Mouse (Mus musculus): ENCODE results near the gene Gtf3c2. TPM values are rescaled to one million over a fixed set of nuclear protein-coding genes. Genes with fewer than 3 reads are reported as not detected.

Gene Gtf3c2
- polyA plus RNA-seq, 1 experiment, result 94.6 TPM

- Histone ChIP-seq H3K4me3 (replicated peaks; ENCODE audit: insufficient read depth, low read depth, low read length) (no peak overlapping the region), H3K27ac (ENCODE audit: insufficient read depth, low read length) (no peak overlapping the region), H3K4me1 (ENCODE audit: control insufficient read depth, insufficient read depth, low read length) (peaks cover 3% of the 10 kb centered on the region; the same call in 1 of the 2 replicates), H3K27me3 (ENCODE audit: control insufficient read depth, insufficient read depth, low read length) (no peaks in the 10 kb centered on the region)
- no peak for DNase-seq
- WGBS, result 82% methylated on average over 10 of the region's 10 CpGs
- TF ChIP-seq CTCF (IDR thresholded peaks at IDR 0.05; ENCODE audit: borderline replicate concordance, insufficient read depth, low read depth, low read length), result no peak
- TF ChIP-seq POLR2A (IDR thresholded peaks at IDR 0.05; ENCODE audit: borderline replicate concordance, insufficient read depth, low read length), result no peak
Observed at GRCm38 (mm10) chr5:31196207-31196606, 16.3 kb upstream of the Gtf3c2 start.

- 89% methylated on average over 4 of the region's 4 CpGs for WGBS
- Histone ChIP-seq H3K4me3 (replicated peaks; ENCODE audit: insufficient read depth, low read depth, low read length) (no peak overlapping the region), H3K4me1 (ENCODE audit: control insufficient read depth, insufficient read depth, low read length) (peaks cover 4% of the 10 kb centered on the region; the same call in 1 of the 2 replicates), H3K27ac (ENCODE audit: insufficient read depth, low read length) (no peak overlapping the region), H3K27me3 (ENCODE audit: control insufficient read depth, insufficient read depth, low read length) (no peaks in the 10 kb centered on the region)
- TF ChIP-seq POLR2A (IDR thresholded peaks at IDR 0.05; ENCODE audit: borderline replicate concordance, insufficient read depth, low read length) (no peak), CTCF (IDR thresholded peaks at IDR 0.05; ENCODE audit: borderline replicate concordance, insufficient read depth, low read depth, low read length) (no peak)
- DNase-seq, result no peak
Observed at GRCm38 (mm10) chr5:31195671-31196070, 15.7 kb upstream of the Gtf3c2 start.

DNA sequence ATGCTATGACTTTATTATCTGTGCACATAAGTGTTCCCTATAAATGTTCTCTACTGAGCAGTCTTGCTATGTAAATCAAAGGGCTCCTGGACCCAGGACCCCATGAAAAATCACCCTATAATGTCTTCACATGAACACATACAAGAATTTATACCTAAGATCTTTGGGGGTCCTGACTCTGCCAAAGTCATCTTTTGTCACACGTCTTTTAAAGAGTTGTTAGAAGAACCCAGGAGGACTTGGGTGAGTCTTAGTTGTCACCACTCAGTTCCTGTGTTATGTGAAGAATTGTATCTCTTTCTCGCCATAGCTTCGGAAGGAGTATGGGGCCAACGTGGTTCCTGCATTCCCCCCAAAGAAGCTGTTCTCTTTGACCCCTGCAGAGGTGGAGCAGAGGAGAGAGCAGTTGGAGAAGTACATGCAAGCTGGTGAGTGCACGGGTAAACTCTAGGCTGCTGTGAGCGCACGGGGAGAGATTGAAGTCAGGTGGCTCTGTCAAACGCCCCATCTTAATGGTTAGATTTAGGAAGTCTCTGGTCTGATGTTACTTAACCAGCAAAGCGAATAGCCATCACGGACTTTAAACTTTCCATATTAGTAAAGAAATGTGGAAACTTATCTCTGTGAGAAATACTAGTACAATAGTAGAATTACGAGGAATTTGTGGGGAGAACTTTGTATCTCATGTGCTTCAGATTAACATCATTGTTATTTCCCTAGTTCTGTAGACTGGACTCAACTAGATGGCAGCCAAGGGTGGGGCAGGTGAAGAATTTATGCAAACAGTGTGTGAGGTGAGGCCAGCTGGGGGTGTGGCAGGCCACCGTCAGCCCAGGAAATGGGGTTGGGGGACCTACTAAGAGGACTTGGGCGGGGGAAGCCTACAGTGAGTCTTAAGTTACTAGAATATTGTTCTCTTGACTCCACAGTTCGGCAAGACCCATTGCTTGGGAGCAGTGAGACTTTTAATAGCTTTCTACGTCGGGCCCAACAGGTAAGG lies 14.8 kb upstream of the Gtf3c2 start:
- TF ChIP-seq POLR2A (IDR thresholded peaks at IDR 0.05; ENCODE audit: borderline replicate concordance, insufficient read depth, low read length) (no peak), CTCF (IDR thresholded peaks at IDR 0.05; ENCODE audit: borderline replicate concordance, insufficient read depth, low read depth, low read length) (no peak)
- DNase-seq, result no peak
- 89% methylated on average over 16 of the region's 16 CpGs for WGBS
- Histone ChIP-seq H3K27me3 (ENCODE audit: control insufficient read depth, insufficient read depth, low read length) (no peaks in the 10 kb centered on the region), H3K4me1 (ENCODE audit: control insufficient read depth, insufficient read depth, low read length) (peaks cover 4% of the 10 kb centered on the region; the same call in 1 of the 2 replicates), H3K4me3 (replicated peaks; ENCODE audit: insufficient read depth, low read depth, low read length) (no peak overlapping the region), H3K27ac (ENCODE audit: insufficient read depth, low read length) (no peak overlapping the region)

- H3K4me1 ChIP-seq (ENCODE audit: control insufficient read depth, insufficient read depth, low read length), result peaks cover 4% of the 10 kb centered on the region; the same call in 1 of the 2 replicates
- peak overlapping the region; percentile 90 for H3K4me3 ChIP-seq (replicated peaks; ENCODE audit: insufficient read depth, low read depth, low read length)
- no peaks in the 10 kb centered on the region for H3K27me3 ChIP-seq (ENCODE audit: control insufficient read depth, insufficient read depth, low read length)
- H3K27ac ChIP-seq (ENCODE audit: insufficient read depth, low read length), result peak overlapping the region; percentile 60
- no peak for DNase-seq
- TF ChIP-seq CTCF (IDR thresholded peaks at IDR 0.05; ENCODE audit: borderline replicate concordance, insufficient read depth, low read depth, low read length) (no peak), POLR2A (IDR thresholded peaks at IDR 0.05; ENCODE audit: borderline replicate concordance, insufficient read depth, low read length) (no peak)
- 11% methylated on average over 25 of the region's 25 CpGs for WGBS
Observed at GRCm38 (mm10) chr5:31193631-31194281, 13.8 kb upstream of the Gtf3c2 start.

GRCm38 (mm10) chr5:31192939-31193630 lies 13.1 kb upstream of the Gtf3c2 start, which contains the start of the genes Snx17 and Eif2b4:
Snx17 (plus strand) TSS chr5:31193227.
Eif2b4 (minus strand) TSS chr5:31193430.
- H3K4me3 ChIP-seq (replicated peaks; ENCODE audit: insufficient read depth, low read depth, low read length), result peak within 1 kb of the TSS; percentile 90
- peak; percentile 100 for DNase-seq
- peak within 1 kb of the TSS; percentile 74 for H3K27ac ChIP-seq (ENCODE audit: insufficient read depth, low read length)
- WGBS, result under 1% methylated on average over 48 of the region's 48 CpGs
- TF ChIP-seq CTCF (IDR thresholded peaks at IDR 0.05; ENCODE audit: borderline replicate concordance, insufficient read depth, low read depth, low read length) (peak; percentile 36; the same call in 1 of the 2 replicates), POLR2A (IDR thresholded peaks at IDR 0.05; ENCODE audit: borderline replicate concordance, insufficient read depth, low read length) (peak; percentile 80)
- H3K4me1 ChIP-seq (ENCODE audit: control insufficient read depth, insufficient read depth, low read length), result peaks cover 4% of the 10 kb centered on the region; the same call in 1 of the 2 replicates
- no peaks in the 10 kb centered on the region for H3K27me3 ChIP-seq (ENCODE audit: control insufficient read depth, insufficient read depth, low read length)

DNA sequence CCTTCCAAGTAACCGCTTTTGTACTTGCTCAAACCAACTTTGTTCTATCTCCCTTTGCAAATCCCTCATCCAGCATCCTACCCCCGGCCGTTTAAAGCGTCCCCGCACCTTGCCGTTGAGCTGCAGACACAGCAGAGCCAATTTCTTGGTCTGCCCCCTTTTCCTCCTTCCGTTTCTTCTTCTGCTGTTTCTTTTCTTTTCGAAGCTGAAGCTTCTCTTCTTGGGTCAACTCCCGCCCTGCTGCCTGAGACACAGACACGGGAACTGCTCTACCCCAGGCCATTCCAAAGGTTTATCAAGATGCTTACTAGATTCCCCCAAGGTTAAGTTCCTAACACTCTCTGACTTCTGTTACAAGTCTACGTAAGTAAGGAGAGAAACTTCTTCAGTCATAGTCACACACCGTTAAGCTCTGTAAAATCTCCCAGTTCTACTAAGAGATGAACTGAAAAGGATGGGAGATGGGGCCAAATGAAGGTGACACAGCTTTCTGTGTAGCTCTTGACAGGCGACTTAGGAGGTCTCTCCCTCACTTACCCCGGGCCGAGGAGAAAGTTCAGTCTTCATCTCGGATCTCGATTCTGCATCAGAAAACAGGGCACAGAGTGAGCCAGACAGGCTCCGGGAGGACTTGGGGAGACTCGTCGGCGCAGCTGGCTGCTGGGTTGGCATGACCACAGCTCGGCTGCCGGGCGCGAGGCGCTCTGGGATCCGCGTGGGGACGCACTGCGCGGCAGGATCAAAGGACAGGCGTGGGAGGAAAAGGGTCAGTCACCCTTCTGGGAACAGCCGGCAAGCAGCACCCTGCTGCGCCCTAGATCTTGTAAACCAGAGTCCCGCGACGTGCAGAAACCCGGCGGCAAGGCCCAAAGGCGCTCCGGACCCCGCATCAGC lies 12.3 kb upstream of the Gtf3c2 start:
- peak overlapping the region; percentile 90 for H3K4me3 ChIP-seq (replicated peaks; ENCODE audit: insufficient read depth, low read depth, low read length)
- TF ChIP-seq CTCF (IDR thresholded peaks at IDR 0.05; ENCODE audit: borderline replicate concordance, insufficient read depth, low read depth, low read length) (no peak), POLR2A (IDR thresholded peaks at IDR 0.05; ENCODE audit: borderline replicate concordance, insufficient read depth, low read length) (no peak)
- H3K27me3 ChIP-seq (ENCODE audit: control insufficient read depth, insufficient read depth, low read length), result no peaks in the 10 kb centered on the region
- peaks cover 4% of the 10 kb centered on the region; the same call in 1 of the 2 replicates for H3K4me1 ChIP-seq (ENCODE audit: control insufficient read depth, insufficient read depth, low read length)
- 11% methylated on average over 42 of the region's 42 CpGs for WGBS
- H3K27ac ChIP-seq (ENCODE audit: insufficient read depth, low read length), result peak overlapping the region; percentile 74
- DNase-seq, result no peak
